Mouse (Mus musculus): ENCODE data around the gene Zfp637. TPM values are rescaled to one million over a fixed set of nuclear protein-coding genes. Genes with fewer than 3 reads are reported as not detected.
"Not testable (repeated sequence)": the region's sequence is repeated elsewhere in the genome, so short reads cannot be mapped to it uniquely, and the experiment has no call there.

Zfp637 gene
- total RNA-seq, 2 experiments from 2014 or later, result 53.6 to 60.3 TPM

GRCm38 (mm10) chr6:117828273-117828672 lies 12.7 kb upstream of the Zfp637 start:
- no peak overlapping the region for H3K4me3 ChIP-seq
- intact Hi-C loops (cut with DNase I), result loop anchor here (2.0 to 5.0 kb wide), 3 partner anchors 861 to 1196 kb away; no protein-coding TSS in a partner anchor
- peak; percentile 54 to 82 for DNase-seq (ENCODE audit: extremely low spot score in 1 of 2, low spot score in 2 of 2)
- no peak overlapping the region for H3K27ac ChIP-seq
- peak; percentile 92 for TF ChIP-seq CTCF (IDR thresholded peaks at IDR 0.05)

DNA sequence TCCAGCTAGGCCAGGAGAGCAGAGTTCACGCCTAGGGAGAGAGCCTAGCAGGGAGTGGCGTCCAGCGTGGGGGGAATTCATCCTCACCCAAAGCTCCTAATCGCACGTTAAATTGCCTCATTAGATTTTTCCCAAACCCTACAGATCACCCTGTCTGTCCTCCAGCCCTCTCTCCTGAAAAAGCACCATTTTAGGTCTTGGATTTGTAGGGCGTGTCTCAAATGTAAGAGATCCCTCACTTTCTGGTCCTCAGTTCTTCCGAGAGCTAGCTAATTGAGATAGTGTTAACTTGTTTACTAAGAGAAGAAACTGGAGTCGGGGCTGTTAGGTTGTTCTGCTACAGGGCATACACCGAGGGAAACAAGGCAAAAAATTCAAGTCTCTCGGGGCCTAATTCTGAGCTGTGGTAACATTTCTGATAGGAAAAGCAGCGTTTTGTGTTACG lies 553 bp downstream of the Zfp637 start:
- Histone ChIP-seq H3K27ac (peak overlapping the region; percentile 97), H3K4me3 (peak overlapping the region; percentile 89)
- TF ChIP-seq CTCF (IDR thresholded peaks at IDR 0.05), result no peak
- intact Hi-C loops (cut with DNase I), result loop anchor here (1.0 to 2.0 kb wide), 3 partner anchors 21 to 65 kb away; partner anchors contain the start of gene Zfp239
- DNase-seq (ENCODE audit: extremely low spot score in 1 of 2, low spot score in 2 of 2), result no peak

DNA sequence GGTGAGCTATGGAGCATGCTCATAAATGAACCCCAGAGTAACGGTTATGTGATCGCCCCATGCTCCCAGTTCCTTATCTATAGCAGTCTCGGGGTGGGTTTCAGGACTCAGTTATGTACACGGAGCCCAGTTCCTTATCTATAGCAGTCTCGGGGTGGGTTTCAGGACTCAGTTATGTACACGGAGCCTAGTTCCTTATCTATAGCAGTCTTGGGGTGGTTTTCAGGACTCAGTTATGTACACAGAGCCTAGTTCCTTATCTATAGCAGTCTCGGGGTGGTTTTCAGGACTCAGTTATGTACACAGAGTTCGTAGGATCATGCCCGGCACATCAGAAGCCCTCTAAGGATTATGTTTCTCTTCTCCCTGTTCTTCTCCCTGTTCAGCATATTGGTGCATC lies 3.6 kb downstream of the Zfp637 start:
- no peak for TF ChIP-seq CTCF (IDR thresholded peaks at IDR 0.05)
- no peak for DNase-seq (ENCODE audit: extremely low spot score in 1 of 2, low spot score in 2 of 2)
- Histone ChIP-seq H3K4me3 (no peak overlapping the region), H3K27ac (no peak overlapping the region)
- intact Hi-C loops (cut with DNase I), result no loop called here

DNA sequence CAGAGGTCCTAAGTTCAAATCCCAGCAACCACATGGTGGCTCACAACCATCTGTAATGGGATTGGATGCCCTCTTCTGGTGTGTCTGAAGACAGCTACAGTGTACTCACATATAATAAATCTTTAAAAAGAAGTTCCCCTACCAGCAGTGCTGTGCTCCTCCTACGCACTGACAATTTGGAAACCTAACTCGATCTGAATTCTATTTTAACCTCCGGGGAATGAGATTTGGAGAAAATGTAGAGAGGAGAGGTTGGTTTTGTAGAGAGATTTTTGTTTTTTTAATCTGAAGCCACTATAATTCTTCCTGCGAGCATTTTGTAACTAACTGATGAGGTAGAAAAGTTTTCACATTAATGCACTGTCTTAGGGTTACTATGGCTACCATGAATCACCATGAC lies 5.7 kb downstream of the Zfp637 start:
- intact Hi-C loops (cut with DNase I), result loop anchor here (2.0 kb wide), 1 partner anchor 68 kb away; no protein-coding TSS in a partner anchor
- peak; percentile 35 for TF ChIP-seq CTCF (IDR thresholded peaks at IDR 0.05)
- not testable (repeated sequence) for H3K4me3 ChIP-seq; DNase-seq (ENCODE audit: extremely low spot score in 1 of 2, low spot score in 2 of 2)
- H3K27ac ChIP-seq, result peak overlapping the region; percentile 75

- peak; percentile 12; the same call in 1 of the 2 replicates for TF ChIP-seq CTCF (IDR thresholded peaks at IDR 0.05)
- intact Hi-C loops (cut with DNase I), result loop anchor here (2.0 kb wide), 1 partner anchor 67 kb away; no protein-coding TSS in a partner anchor
- H3K27ac ChIP-seq, result peak overlapping the region; percentile 75; the same call in 1 of the 2 replicates
- DNase-seq (ENCODE audit: extremely low spot score in 1 of 2, low spot score in 2 of 2), result no peak
- H3K4me3 ChIP-seq, result no peak overlapping the region
These were observed 6.8 kb downstream of the Zfp637 start for GRCm38 (mm10) chr6:117847772-117848171.

DNA sequence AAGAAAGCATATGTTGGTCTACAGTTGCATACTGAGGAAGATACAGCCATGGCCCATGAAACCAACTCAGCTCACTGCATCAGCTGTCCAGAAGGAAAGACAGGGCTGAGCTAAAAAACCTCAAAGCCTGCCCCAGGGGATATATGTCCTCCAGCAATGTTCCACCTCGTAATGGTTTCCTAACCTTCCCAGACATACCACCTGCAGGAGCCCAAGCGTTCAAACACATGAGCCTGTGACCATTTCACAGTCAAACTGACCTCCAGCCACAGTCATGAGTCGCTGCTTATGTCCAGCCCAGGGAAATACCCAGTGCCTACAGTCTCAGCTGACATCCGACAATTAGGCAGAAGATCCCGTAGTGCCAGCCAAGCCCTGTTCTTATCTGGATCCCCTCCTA lies 7.6 kb downstream of the Zfp637 start:
- intact Hi-C loops (cut with DNase I), result no loop called here
- TF ChIP-seq CTCF (IDR thresholded peaks at IDR 0.05), result no peak

GRCm38 (mm10) chr6:117851747-117852146 lies 10.8 kb downstream of the Zfp637 start:
- DNase-seq (ENCODE audit: extremely low spot score in 1 of 2, low spot score in 2 of 2), result no peak
- peak; percentile 31 for TF ChIP-seq CTCF (IDR thresholded peaks at IDR 0.05)
- intact Hi-C loops (cut with DNase I), result no loop called here
- no peak overlapping the region for H3K4me3 ChIP-seq
- no peak overlapping the region for H3K27ac ChIP-seq

More for the DNA sequence above, 7.6 kb downstream of the Zfp637 start:
- H3K27ac ChIP-seq, result no peak overlapping the region
- H3K4me3 ChIP-seq, result no peak overlapping the region
- no peak for DNase-seq (ENCODE audit: extremely low spot score in 1 of 2, low spot score in 2 of 2)

- intact Hi-C loops (cut with DNase I), result no loop called here
- Histone ChIP-seq H3K4me3 (no peak overlapping the region), H3K27ac (no peak overlapping the region)
- TF ChIP-seq CTCF (IDR thresholded peaks at IDR 0.05), result peak; percentile 26
- DNase-seq (ENCODE audit: extremely low spot score in 1 of 2, low spot score in 2 of 2), result no peak
These were observed 17.0 kb downstream of the Zfp637 start for GRCm38 (mm10) chr6:117857990-117858389.

- H3K4me3 ChIP-seq, result peak within 1 kb of the TSS; percentile 70
- intact Hi-C loops (cut with DNase I), result loop anchor here (2.0 to 5.0 kb wide), 2 partner anchors 21 to 45 kb away; partner anchors contain the start of gene Zfp637
- TF ChIP-seq CTCF (IDR thresholded peaks at IDR 0.05), result no peak
- H3K27ac ChIP-seq, result peak within 1 kb of the TSS; percentile 60
- no peak for DNase-seq (ENCODE audit: extremely low spot score in 1 of 2, low spot score in 2 of 2)
These were observed 20.9 kb downstream of the Zfp637 start, which contains the start of gene Zfp239 for GRCm38 (mm10) chr6:117861848-117862247. Zfp239 (plus strand) TSS chr6:117862100.

DNA sequence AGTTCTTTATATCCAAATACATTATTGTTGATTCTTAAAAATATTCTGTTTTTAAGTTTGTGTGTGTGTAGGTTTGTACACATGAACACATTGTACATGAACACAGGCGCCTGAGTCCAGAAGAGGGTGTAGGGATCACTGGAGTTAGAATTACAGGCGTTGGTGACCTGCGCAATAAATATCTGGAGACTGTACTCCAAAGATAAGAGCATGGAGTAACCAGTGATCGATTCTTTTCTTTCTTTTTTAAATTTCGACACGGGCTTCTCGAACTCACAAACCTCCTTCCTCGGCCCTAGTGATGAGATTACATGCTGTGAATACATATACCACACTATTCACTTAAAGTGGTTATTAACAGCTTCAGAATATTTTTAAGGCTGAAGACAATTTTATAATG lies 21.5 kb downstream of the Zfp637 start:
- intact Hi-C loops (cut with DNase I), result loop anchor here (2.0 to 5.0 kb wide), 2 partner anchors 22 to 45 kb away; partner anchors contain the start of gene Zfp637
- Histone ChIP-seq H3K4me3 (peak overlapping the region; percentile 70), H3K27ac (peak overlapping the region; percentile 60; the same call in 1 of the 2 replicates)
- no peak for DNase-seq (ENCODE audit: extremely low spot score in 1 of 2, low spot score in 2 of 2)
- TF ChIP-seq CTCF (IDR thresholded peaks at IDR 0.05), result no peak

DNA sequence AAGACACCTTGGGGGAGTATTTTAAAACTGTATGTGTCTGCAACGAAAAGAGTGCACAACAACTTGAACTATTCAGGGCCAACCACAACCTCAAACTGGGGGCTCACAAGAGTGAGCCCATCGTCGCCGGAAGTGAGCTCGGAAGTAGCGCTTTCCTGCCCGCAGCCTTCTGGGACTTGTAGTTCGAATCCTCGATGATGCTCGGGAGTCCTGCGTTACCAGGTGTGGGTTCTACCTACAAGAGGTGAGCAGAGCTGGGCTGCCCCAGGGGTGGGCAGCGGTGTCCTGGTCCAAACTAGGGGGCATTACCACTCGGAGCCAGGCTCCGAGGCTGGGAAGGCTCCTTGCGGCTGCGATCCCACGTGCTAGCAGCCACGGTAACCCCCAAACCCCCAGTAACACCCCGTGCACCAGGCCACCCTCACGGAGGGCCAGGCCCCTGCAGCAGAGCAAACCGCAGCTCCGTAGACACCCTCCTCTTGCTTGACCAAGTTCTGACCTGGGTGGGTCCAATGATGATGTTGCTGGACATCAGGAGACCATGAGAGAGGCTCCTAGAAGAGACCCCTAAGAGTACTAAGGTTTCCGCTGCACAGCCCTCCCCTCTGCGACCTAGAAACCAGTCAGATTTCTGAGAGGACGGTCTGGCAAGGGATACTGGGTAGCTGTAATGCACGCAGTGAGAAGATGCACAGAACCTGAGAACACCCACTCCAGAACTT lies 22.1 kb downstream of the Zfp637 start:
- TF ChIP-seq CTCF (IDR thresholded peaks at IDR 0.05), result no peak
- peak; percentile 64 to 69 for DNase-seq (ENCODE audit: extremely low spot score in 1 of 2, low spot score in 2 of 2)
- intact Hi-C loops (cut with DNase I), result loop anchor here (2.0 to 5.0 kb wide), 2 partner anchors 22 to 44 kb away; partner anchors contain the start of gene Zfp637
- Histone ChIP-seq H3K27ac (peak overlapping the region; percentile 60), H3K4me3 (peak overlapping the region; percentile 70)

DNA sequence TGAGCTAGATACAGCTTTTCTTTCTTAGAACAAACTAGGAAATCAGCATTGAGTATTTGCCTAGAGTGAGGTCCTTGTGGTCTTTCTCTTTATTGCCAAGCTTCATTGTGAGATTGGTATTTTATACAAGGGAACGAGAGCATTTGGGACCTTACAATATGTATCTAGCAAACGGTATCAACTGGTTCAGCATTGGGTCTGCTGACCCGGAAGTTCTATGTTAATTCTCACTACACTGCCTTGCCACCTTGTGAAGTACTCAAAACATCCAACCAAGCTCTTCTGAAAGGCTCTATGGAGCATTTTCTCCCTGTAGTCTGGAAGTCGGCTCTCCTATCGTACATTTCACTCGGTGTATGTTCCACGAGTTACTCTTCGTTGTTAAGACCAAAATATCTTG lies 22.8 kb downstream of the Zfp637 start:
- peak overlapping the region; percentile 60; the same call in 1 of the 2 replicates for H3K27ac ChIP-seq
- no peak for TF ChIP-seq CTCF (IDR thresholded peaks at IDR 0.05)
- DNase-seq (ENCODE audit: extremely low spot score in 1 of 2, low spot score in 2 of 2), result no peak
- intact Hi-C loops (cut with DNase I), result loop anchor here (2.0 to 5.0 kb wide), 2 partner anchors 23 to 44 kb away; partner anchors contain the start of gene Zfp637
- peak overlapping the region; percentile 70 for H3K4me3 ChIP-seq
